Mouse (Mus musculus) heart, embryonic 13.5 days (tissue): Measurements from ENCODE around the gene Ptprg. TPM values are rescaled to one million over a fixed set of nuclear protein-coding genes. Genes with fewer than 3 reads are reported as not detected.
"Not testable (repeated sequence)": the region's sequence is repeated elsewhere in the genome, so short reads cannot be mapped to it uniquely, and the experiment has no call there.

Experiments
- ATAC-seq: fragments of 200-750 bp; cut with Nextera tagmentation; 2 replicates; pipeline ENCODE4 v1.8.0; 2017; ENCODE audit warnings: moderate TSS enrichment; ENCODE audit not compliant: insufficient number of reproducible peaks, low FRiP score, low TSS enrichment; ENCODE audit errors: extremely low read depth
- H3K27ac ChIP-seq: fragments of 300-500 bp; sonication (generic); replicated peaks from 2 replicates; pipeline ENCODE4 v1.5.1; 2015; ENCODE audit warnings: moderate library complexity, mild to moderate bottlenecking, inconsistent platforms
- H3K27me3 ChIP-seq: fragments of 300-500 bp; sonication (generic); replicated peaks from 2 replicates; pipeline ENCODE4 v1.6.1; 2015; ENCODE audit warnings: mild to moderate bottlenecking, inconsistent platforms
- H3K36me3 ChIP-seq: fragments of 300-500 bp; sonication (generic); 2 replicates; pipeline ENCODE4 v1.6.1; 2015; ENCODE audit warnings: mild to moderate bottlenecking, inconsistent platforms
- H3K4me1 ChIP-seq: fragments of 300-500 bp; sonication (generic); 2 replicates; pipeline ENCODE4 v1.6.1; 2015; ENCODE audit warnings: inconsistent platforms
- H3K4me2 ChIP-seq: fragments of 300-500 bp; sonication (generic); 2 replicates; pipeline ENCODE4 v1.6.1; 2015; ENCODE audit warnings: inconsistent platforms, mild to moderate bottlenecking, moderate library complexity
- H3K4me3 ChIP-seq: fragments of 300-500 bp; sonication (generic); 2 replicates; pipeline ENCODE4 v1.5.1; 2015; ENCODE audit warnings: moderate library complexity, mild to moderate bottlenecking, inconsistent platforms
- H3K9ac ChIP-seq: fragments of 300-500 bp; sonication (generic); 2 replicates; pipeline ENCODE4 v1.6.1; 2015; ENCODE audit warnings: inconsistent platforms, mild to moderate bottlenecking, moderate library complexity
- H3K9me3 ChIP-seq: fragments of 300-500 bp; sonication (generic); 2 replicates; pipeline ENCODE4 v1.6.1; 2016; ENCODE audit warnings: inconsistent platforms
- WGBS: fragments of 180-500 bp; shearing (Covaris S2); methylation state at CpG from one replicate; pipeline ENCODE4 v1.1.7; 2015; ENCODE audit warnings: mixed read lengths; 5-methylcytosine and 5-hydroxymethylcytosine counted together
- polyA plus RNA-seq: library from polyadenylated mRNA; unstranded; fragments of >200 nt; fragmentation: Nextera tagmentation; extraction: Ambion mirVana; gene quantifications from 2 replicates; pipeline ENCODE4 v1.2.1, GENCODE M21; 2015

Gene Ptprg
- polyA plus RNA-seq, 1 experiment from 2014 or later = 18.3 TPM

- H3K27me3 ChIP-seq = no peaks in the 10 kb centered on the region
- 69% methylated on average over 5 of the region's 5 CpGs for WGBS
- H3K4me1 ChIP-seq = peaks cover 5% of the 10 kb centered on the region; the same call in 1 of the 2 replicates
- H3K36me3 ChIP-seq = no peaks in the 10 kb centered on the region
- no peak overlapping the region for H3K27ac ChIP-seq
- ATAC-seq = no peak
- H3K9me3 ChIP-seq = no peaks in the 10 kb centered on the region
- H3K9ac ChIP-seq = no peak overlapping the region
- no peak overlapping the region for H3K4me2 ChIP-seq
- no peak overlapping the region for H3K4me3 ChIP-seq
Measured at GRCm38 (mm10) chr14:11941989-11942514, 388.7 kb downstream of the Ptprg start.

DNA sequence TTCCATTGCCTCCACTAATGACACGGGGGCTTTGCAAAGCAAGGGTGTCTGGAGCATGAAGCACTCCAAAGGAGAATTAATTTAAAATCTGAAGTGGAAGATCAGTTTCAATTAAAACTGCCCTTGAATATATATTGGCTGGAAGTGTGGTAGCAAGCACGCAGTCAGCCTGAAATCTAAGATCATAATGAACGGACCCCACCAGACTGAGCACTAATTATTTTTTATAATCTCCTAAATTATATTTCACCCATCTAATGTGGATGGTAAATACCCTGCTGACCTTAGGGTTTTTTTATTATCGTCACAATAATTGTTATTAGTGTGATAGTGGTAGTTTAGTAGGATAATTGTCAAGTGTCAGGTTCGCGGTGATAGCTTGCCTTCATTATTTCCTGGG lies 397.0 kb downstream of the Ptprg start:
- WGBS = 92% methylated on average over 6 of the region's 6 CpGs
- Histone ChIP-seq H3K36me3 (peaks cover 5% of the 10 kb centered on the region; the same call in 1 of the 2 replicates), H3K9me3 (0 out of 2 replicates have a peak, but pooled peaks cover 4% of the 10 kb centered on the region), H3K4me3 (no peak overlapping the region), H3K4me2 (no peak overlapping the region), H3K4me1 (peaks cover 11% of the 10 kb centered on the region), H3K27ac (no peak overlapping the region), H3K27me3 (no peaks in the 10 kb centered on the region), H3K9ac (no peak overlapping the region)
- ATAC-seq = no peak

GRCm38 (mm10) chr14:11955020-11955882 lies 401.9 kb downstream of the Ptprg start:
- peak; percentile 58; the same call in 1 of the 2 replicates for ATAC-seq
- H3K27me3 ChIP-seq = no peaks in the 10 kb centered on the region
- 0 out of 2 replicates have a peak, but pooled peaks cover 4% of the 10 kb centered on the region for H3K9me3 ChIP-seq
- no peak overlapping the region for H3K4me3 ChIP-seq
- 43% methylated on average over 6 of the region's 6 CpGs for WGBS
- H3K27ac ChIP-seq = peak overlapping the region; percentile 58
- H3K36me3 ChIP-seq = peaks cover 5% of the 10 kb centered on the region; the same call in 1 of the 2 replicates
- H3K9ac ChIP-seq = no peak overlapping the region
- H3K4me2 ChIP-seq = no peak overlapping the region
- H3K4me1 ChIP-seq = peaks cover 25% of the 10 kb centered on the region

- ATAC-seq = no peak
- H3K36me3 ChIP-seq = no peaks in the 10 kb centered on the region
- no peak overlapping the region for H3K4me2 ChIP-seq
- H3K9ac ChIP-seq = no peak overlapping the region
- peaks cover 19% of the 10 kb centered on the region for H3K4me1 ChIP-seq
- no peaks in the 10 kb centered on the region for H3K9me3 ChIP-seq
- H3K4me3 ChIP-seq = no peak overlapping the region
- no peaks in the 10 kb centered on the region for H3K27me3 ChIP-seq
- no peak overlapping the region for H3K27ac ChIP-seq
- 84% methylated on average over 15 of the region's 15 CpGs for WGBS
Measured at GRCm38 (mm10) chr14:11960269-11961121, 407.2 kb downstream of the Ptprg start.

DNA sequence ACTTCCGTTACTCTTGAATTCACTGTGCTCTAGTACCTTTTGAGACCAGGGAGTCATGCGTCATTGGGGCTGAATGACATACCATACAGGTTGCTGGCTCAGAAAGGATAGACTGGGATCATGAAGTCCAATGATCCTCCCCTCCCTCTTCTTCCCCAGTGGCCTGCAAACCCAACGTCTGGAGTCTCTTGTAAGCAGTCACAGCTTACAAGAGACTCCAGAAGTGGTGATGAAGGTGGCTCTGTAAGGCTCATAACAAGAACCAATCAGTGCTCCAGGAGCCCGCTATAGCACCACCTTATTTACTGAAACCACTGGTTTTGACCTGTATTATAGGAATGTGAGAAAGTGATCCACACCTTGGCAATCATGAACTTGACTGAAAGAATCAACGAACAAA lies 408.8 kb downstream of the Ptprg start:
- 77% methylated on average over 5 of the region's 5 CpGs for WGBS
- Histone ChIP-seq H3K36me3 (no peaks in the 10 kb centered on the region), H3K4me3 (no peak overlapping the region), H3K4me2 (no peak overlapping the region), H3K9ac (no peak overlapping the region), H3K27me3 (no peaks in the 10 kb centered on the region), H3K4me1 (peaks cover 16% of the 10 kb centered on the region), H3K27ac (no peak overlapping the region), H3K9me3 (no peaks in the 10 kb centered on the region)
- no peak for ATAC-seq

DNA sequence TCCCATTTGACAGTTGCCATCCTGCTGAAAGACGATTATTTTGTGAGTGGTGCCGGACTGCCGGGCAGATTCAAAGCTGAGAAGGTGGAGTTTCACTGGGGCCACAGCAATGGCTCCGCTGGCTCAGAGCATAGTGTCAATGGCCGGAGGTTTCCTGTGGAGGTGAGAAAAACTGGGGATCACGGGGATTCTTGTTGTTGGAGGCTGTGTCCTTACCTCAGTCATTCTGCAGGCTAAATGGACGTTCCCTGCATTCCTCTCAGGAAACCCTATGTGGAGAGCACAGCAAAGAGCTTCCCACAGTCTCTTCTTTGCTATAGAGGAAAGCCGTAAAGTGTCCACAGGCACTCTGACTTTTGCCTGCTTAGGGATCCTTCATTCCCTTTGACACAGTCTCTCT lies 409.2 kb downstream of the Ptprg start:
- WGBS = 59% methylated on average over 8 of the region's 8 CpGs
- Histone ChIP-seq H3K9me3 (no peaks in the 10 kb centered on the region), H3K4me2 (no peak overlapping the region), H3K9ac (no peak overlapping the region), H3K4me1 (peaks cover 14% of the 10 kb centered on the region), H3K4me3 (no peak overlapping the region), H3K27ac (no peak overlapping the region), H3K36me3 (no peaks in the 10 kb centered on the region), H3K27me3 (no peaks in the 10 kb centered on the region)
- no peak for ATAC-seq

GRCm38 (mm10) chr14:11963791-11964190 lies 410.5 kb downstream of the Ptprg start:
- Histone ChIP-seq H3K9me3 (no peaks in the 10 kb centered on the region), H3K4me3 (no peak overlapping the region), H3K9ac (no peak overlapping the region), H3K36me3 (no peaks in the 10 kb centered on the region), H3K27me3 (no peaks in the 10 kb centered on the region), H3K4me1 (peaks cover 8% of the 10 kb centered on the region), H3K4me2 (no peak overlapping the region), H3K27ac (no peak overlapping the region)
- 73% methylated on average over 10 of the region's 10 CpGs for WGBS
- ATAC-seq = no peak

- H3K9ac ChIP-seq, ATAC-seq, H3K36me3 ChIP-seq, H3K4me2 ChIP-seq, H3K27me3 ChIP-seq, H3K27ac ChIP-seq, H3K4me1 ChIP-seq, H3K4me3 ChIP-seq, H3K9me3 ChIP-seq: not testable (repeated sequence)
- 69% methylated on average over 1 of the region's 1 CpGs for WGBS
Measured at GRCm38 (mm10) chr14:11964326-11964725, 411.0 kb downstream of the Ptprg start.

- WGBS = 63% methylated on average over 5 of the region's 5 CpGs
- H3K27ac ChIP-seq = no peak overlapping the region
- H3K27me3 ChIP-seq = no peaks in the 10 kb centered on the region
- peaks cover 8% of the 10 kb centered on the region for H3K4me1 ChIP-seq
- no peaks in the 10 kb centered on the region for H3K9me3 ChIP-seq
- H3K9ac ChIP-seq = no peak overlapping the region
- no peaks in the 10 kb centered on the region for H3K36me3 ChIP-seq
- no peak for ATAC-seq
- H3K4me2 ChIP-seq = no peak overlapping the region
- no peak overlapping the region for H3K4me3 ChIP-seq
Measured at GRCm38 (mm10) chr14:11965878-11966277, 412.5 kb downstream of the Ptprg start.

GRCm38 (mm10) chr14:11981764-11982163 lies 428.4 kb downstream of the Ptprg start:
- Histone ChIP-seq H3K9ac (no peak overlapping the region), H3K27me3 (no peaks in the 10 kb centered on the region), H3K4me3 (no peak overlapping the region), H3K27ac (no peak overlapping the region), H3K4me2 (no peak overlapping the region), H3K36me3 (no peaks in the 10 kb centered on the region), H3K9me3 (no peaks in the 10 kb centered on the region), H3K4me1 (peaks cover 14% of the 10 kb centered on the region)
- no peak for ATAC-seq
- 54% methylated on average over 4 of the region's 4 CpGs for WGBS

- no peak for ATAC-seq
- 77% methylated on average over 9 of the region's 9 CpGs for WGBS
- no peaks in the 10 kb centered on the region for H3K36me3 ChIP-seq
- peaks cover 14% of the 10 kb centered on the region for H3K4me1 ChIP-seq
- H3K4me3 ChIP-seq = no peak overlapping the region
- H3K27ac ChIP-seq = no peak overlapping the region
- no peak overlapping the region for H3K4me2 ChIP-seq
- H3K9me3 ChIP-seq = no peaks in the 10 kb centered on the region
- no peak overlapping the region for H3K9ac ChIP-seq
- H3K27me3 ChIP-seq = no peaks in the 10 kb centered on the region
Measured at GRCm38 (mm10) chr14:11983031-11983430, 429.7 kb downstream of the Ptprg start.
